Mouse (Mus musculus) CH12.LX (cell line): ENCODE measurements at regions not wholly inside any gene's neighbourhood (a gene's known extent, or its start where the extent isn't known, plus 50 kb on each side); places are given as distances from the start of the nearest gene placed in this dataset.

Source experiments
- BHLHE40 ChIP-seq: IDR thresholded peaks from 2 replicates; pipeline ENCODE4 v1.6.1; 2011; ENCODE audit warnings: mild to moderate bottlenecking, low read depth, low read length, improper control_type of control experiment
- CTCF ChIP-seq, 2 experiments: IDR thresholded peaks in 1 of 2; conservative IDR thresholded peaks in 1 of 2; 2 replicates each; pipeline ENCODE4 v1.5.1; 2011 to 2012; ENCODE audit warnings: low read depth in 2 of 2, low read length in 2 of 2, improper control_type of control experiment in 1 of 2, inconsistent platforms in 1 of 2, mild to moderate bottlenecking in 1 of 2, moderate library complexity in 1 of 2
- MEF2A ChIP-seq: IDR thresholded peaks from 2 replicates; pipeline ENCODE4 v1.6.1; 2014; ENCODE audit warnings: low read depth, mild to moderate bottlenecking, inconsistent platforms, low read length, improper control_type of control experiment, borderline replicate concordance

DNA sequence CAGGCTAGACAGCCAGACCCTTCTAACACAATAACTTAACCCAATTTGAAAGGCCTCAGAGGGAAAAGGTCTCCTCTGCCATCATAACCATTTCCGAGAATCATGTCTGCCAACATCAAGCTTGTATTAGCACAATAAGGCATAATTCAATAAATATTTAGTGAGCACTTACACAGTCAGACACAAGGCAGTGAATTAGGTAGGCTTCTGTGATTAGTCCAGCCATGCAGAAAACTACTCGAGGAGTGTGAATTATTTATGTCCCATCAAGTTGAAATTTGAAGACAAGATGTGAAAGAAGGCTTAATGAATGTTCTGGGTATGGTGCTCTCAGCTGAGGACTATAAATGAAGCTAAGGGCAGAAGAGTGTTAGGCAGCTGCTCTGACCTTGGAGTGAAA lies 91.7 kb upstream of the Arg1 start:
- TF ChIP-seq BHLHE40 (no peak), CTCF (conservative IDR thresholded peaks at IDR 0.05 in 1 of 2, IDR thresholded peaks at IDR 0.05 in 1 of 2; ENCODE audit: low read depth in 2 of 2, low read length in 2 of 2) (no peak), MEF2A (no peak)
